Mouse (Mus musculus) embryonic facial prominence, embryonic 15.5 days (tissue): ENCODE data around the gene Hoxd9. TPM values are rescaled to one million over a fixed set of nuclear protein-coding genes. Genes with fewer than 3 reads are reported as not detected.

Experiments
- ATAC-seq: fragments of 200-750 bp; cut with Nextera tagmentation; 2 replicates; pipeline ENCODE4 v1.8.0; 2017; ENCODE audit warnings: low read depth, moderate TSS enrichment; ENCODE audit not compliant: insufficient number of reproducible peaks, low FRiP score, low TSS enrichment
- H3K27ac ChIP-seq: fragments of 300-500 bp; sonication (generic); replicated peaks from 2 replicates; pipeline ENCODE4 v1.5.1; 2015; ENCODE audit warnings: mild to moderate bottlenecking, inconsistent platforms
- H3K27me3 ChIP-seq: fragments of 300-500 bp; sonication (generic); 2 replicates; pipeline ENCODE4 v1.6.1; 2015; ENCODE audit warnings: inconsistent platforms
- H3K36me3 ChIP-seq: fragments of 300-500 bp; sonication (generic); 2 replicates; pipeline ENCODE4 v1.6.1; 2015; ENCODE audit warnings: mild to moderate bottlenecking, inconsistent platforms
- H3K4me1 ChIP-seq: fragments of 300-500 bp; sonication (generic); 2 replicates; pipeline ENCODE4 v1.6.1; 2015; ENCODE audit warnings: inconsistent platforms
- H3K4me2 ChIP-seq: fragments of 300-500 bp; sonication (generic); replicated peaks from 2 replicates; pipeline ENCODE4 v1.6.1; 2015; ENCODE audit warnings: mild to moderate bottlenecking, inconsistent platforms
- H3K4me3 ChIP-seq: fragments of 300-500 bp; sonication (generic); replicated peaks from 2 replicates; pipeline ENCODE4 v1.5.1; 2015; ENCODE audit warnings: mild to moderate bottlenecking, inconsistent platforms
- H3K9ac ChIP-seq: fragments of 300-500 bp; sonication (generic); 2 replicates; pipeline ENCODE4 v1.6.1; 2015; ENCODE audit warnings: inconsistent platforms
- H3K9me3 ChIP-seq: fragments of 300-500 bp; sonication (generic); replicated peaks from 2 replicates; pipeline ENCODE4 v1.6.1; 2016; ENCODE audit warnings: inconsistent platforms
- WGBS: fragments of 180-500 bp; shearing (Covaris S2); methylation state at CpG from one replicate; pipeline ENCODE4 v1.1.7; 2015; 5-methylcytosine and 5-hydroxymethylcytosine counted together
- polyA plus RNA-seq: library from polyadenylated mRNA; unstranded; fragments of >200 nt; fragmentation: Nextera tagmentation; extraction: Ambion mirVana; gene quantifications from 2 replicates; pipeline ENCODE4 v1.2.1, GENCODE M21; 2015

The Hoxd9 gene
- polyA plus RNA-seq, 1 experiment from 2014 or later, result 2.8 TPM

GRCm38 (mm10) chr2:74724244-74725015, 26.9 kb downstream of the Hoxd9 start:
- H3K27ac ChIP-seq, result no peak overlapping the region
- H3K9ac ChIP-seq, result no peak overlapping the region
- H3K27me3 ChIP-seq, result peaks cover 99% of the 10 kb centered on the region
- no peak overlapping the region for H3K4me2 ChIP-seq
- 22% methylated on average over 7 of the region's 7 CpGs for WGBS
- H3K4me1 ChIP-seq, result peaks cover 10% of the 10 kb centered on the region
- no peaks in the 10 kb centered on the region for H3K36me3 ChIP-seq
- no peaks in the 10 kb centered on the region for H3K9me3 ChIP-seq
- H3K4me3 ChIP-seq, result no peak overlapping the region
- ATAC-seq, result no peak

GRCm38 (mm10) chr2:74725171-74725570, 27.6 kb downstream of the Hoxd9 start:
- Histone ChIP-seq H3K9me3 (no peaks in the 10 kb centered on the region), H3K4me2 (no peak overlapping the region), H3K4me1 (peaks cover 10% of the 10 kb centered on the region), H3K9ac (no peak overlapping the region), H3K36me3 (no peaks in the 10 kb centered on the region), H3K27ac (no peak overlapping the region), H3K27me3 (peaks cover 97% of the 10 kb centered on the region), H3K4me3 (no peak overlapping the region)
- 15% methylated on average over 17 of the region's 17 CpGs for WGBS
- ATAC-seq, result no peak

GRCm38 (mm10) chr2:74726551-74726950, 29.0 kb downstream of the Hoxd9 start, which contains the start of gene Gm28230:
Gene Gm28230, plus strand, starts transcription at chr2:74726728.
- WGBS, result 17% methylated on average over 5 of the region's 5 CpGs
- no peak within 1 kb of the TSS for H3K9ac ChIP-seq
- peaks cover 97% of the 10 kb centered on the region for H3K27me3 ChIP-seq
- no peak for ATAC-seq
- no peaks in the 10 kb centered on the region for H3K36me3 ChIP-seq
- H3K4me2 ChIP-seq, result peak within 1 kb of the TSS; percentile 42
- H3K27ac ChIP-seq, result no peak within 1 kb of the TSS
- H3K9me3 ChIP-seq, result no peaks in the 10 kb centered on the region
- peaks cover 10% of the 10 kb centered on the region for H3K4me1 ChIP-seq
- peak within 1 kb of the TSS; percentile 30 for H3K4me3 ChIP-seq

GRCm38 (mm10) chr2:74726973-74727639, 29.6 kb downstream of the Hoxd9 start:
- no peaks in the 10 kb centered on the region for H3K9me3 ChIP-seq
- peaks cover 10% of the 10 kb centered on the region for H3K4me1 ChIP-seq
- H3K36me3 ChIP-seq, result no peaks in the 10 kb centered on the region
- H3K27ac ChIP-seq, result no peak overlapping the region
- peak overlapping the region; percentile 42 for H3K4me2 ChIP-seq
- peaks cover 97% of the 10 kb centered on the region for H3K27me3 ChIP-seq
- 5% methylated on average over 43 of the region's 43 CpGs for WGBS
- no peak for ATAC-seq
- no peak overlapping the region for H3K9ac ChIP-seq
- peak overlapping the region; percentile 30 for H3K4me3 ChIP-seq

GRCm38 (mm10) chr2:74727640-74728302, 30.2 kb downstream of the Hoxd9 start:
- Histone ChIP-seq H3K4me1 (peaks cover 13% of the 10 kb centered on the region), H3K9me3 (no peaks in the 10 kb centered on the region), H3K4me2 (peak overlapping the region; percentile 42), H3K36me3 (no peaks in the 10 kb centered on the region), H3K9ac (no peak overlapping the region), H3K27ac (no peak overlapping the region), H3K4me3 (peak overlapping the region; percentile 30), H3K27me3 (peaks cover 97% of the 10 kb centered on the region)
- ATAC-seq, result no peak
- 6% methylated on average over 25 of the region's 25 CpGs for WGBS

- Histone ChIP-seq H3K4me2 (no peak overlapping the region), H3K36me3 (no peaks in the 10 kb centered on the region), H3K4me1 (peaks cover 16% of the 10 kb centered on the region), H3K9me3 (no peaks in the 10 kb centered on the region), H3K27me3 (peaks cover 94% of the 10 kb centered on the region), H3K27ac (no peak overlapping the region), H3K4me3 (no peak overlapping the region), H3K9ac (no peak overlapping the region)
- no peak for ATAC-seq
- 13% methylated on average over 13 of the region's 13 CpGs for WGBS
These were observed 30.8 kb downstream of the Hoxd9 start for GRCm38 (mm10) chr2:74728303-74728680.

GRCm38 (mm10) chr2:74730331-74730730, 32.8 kb downstream of the Hoxd9 start:
- Histone ChIP-seq H3K27ac (no peak overlapping the region), H3K36me3 (no peaks in the 10 kb centered on the region), H3K9ac (no peak overlapping the region), H3K4me1 (peaks cover 16% of the 10 kb centered on the region), H3K9me3 (no peaks in the 10 kb centered on the region), H3K4me3 (no peak overlapping the region), H3K4me2 (no peak overlapping the region), H3K27me3 (peaks cover 93% of the 10 kb centered on the region)
- WGBS, result 13% methylated on average over 8 of the region's 8 CpGs
- ATAC-seq, result no peak

- H3K27me3 ChIP-seq, result peaks cover 93% of the 10 kb centered on the region
- ATAC-seq, result no peak
- H3K9ac ChIP-seq, result no peak overlapping the region
- H3K4me1 ChIP-seq, result peaks cover 22% of the 10 kb centered on the region
- no peak overlapping the region for H3K4me3 ChIP-seq
- H3K4me2 ChIP-seq, result no peak overlapping the region
- H3K36me3 ChIP-seq, result no peaks in the 10 kb centered on the region
- H3K9me3 ChIP-seq, result no peaks in the 10 kb centered on the region
- H3K27ac ChIP-seq, result no peak overlapping the region
These were observed 33.5 kb downstream of the Hoxd9 start for GRCm38 (mm10) chr2:74731055-74731454.

GRCm38 (mm10) chr2:74731799-74732512, 34.4 kb downstream of the Hoxd9 start:
- Histone ChIP-seq H3K4me2 (no peak overlapping the region), H3K4me1 (peaks cover 27% of the 10 kb centered on the region), H3K36me3 (no peaks in the 10 kb centered on the region), H3K27ac (no peak overlapping the region), H3K9me3 (no peaks in the 10 kb centered on the region), H3K4me3 (no peak overlapping the region), H3K27me3 (peaks cover 93% of the 10 kb centered on the region), H3K9ac (no peak overlapping the region)
- no peak for ATAC-seq
- WGBS, result 5% methylated on average over 9 of the region's 9 CpGs

- peaks cover 93% of the 10 kb centered on the region for H3K27me3 ChIP-seq
- under 1% methylated on average over 52 of the region's 52 CpGs for WGBS
- ATAC-seq, result no peak
- peaks cover 23% of the 10 kb centered on the region for H3K4me1 ChIP-seq
- H3K9me3 ChIP-seq, result no peaks in the 10 kb centered on the region
- no peak overlapping the region for H3K9ac ChIP-seq
- H3K36me3 ChIP-seq, result no peaks in the 10 kb centered on the region
- H3K4me2 ChIP-seq, result peak overlapping the region; percentile 32
- no peak overlapping the region for H3K27ac ChIP-seq
- H3K4me3 ChIP-seq, result peak overlapping the region; percentile 22
These were observed 35.2 kb downstream of the Hoxd9 start for GRCm38 (mm10) chr2:74732513-74733316.
